Mouse (Mus musculus) spleen, adult 2 months (tissue): Measurements from ENCODE around the gene C2cd3. TPM values are rescaled to one million over a fixed set of nuclear protein-coding genes. Genes with fewer than 3 reads are reported as not detected.
A peak's percentile ranks its signal among the peaks of the same experiment; 100 is the strongest.

ENCODE experiments used
- DNase-seq, 2 experiments: peaks; one replicate each; pipeline versions ENCODE4 v3.0.0 to v3.0.0-alpha.2; 2012 to 2021; ENCODE audit warnings: low spot score in 2 of 2, low read depth in 1 of 2
- H3K27ac ChIP-seq: fragments of 200-500 bp; 2 replicates; pipeline ENCODE4 v1.5.1; 2012; ENCODE audit warnings: low read length, inconsistent platforms; ENCODE audit not compliant: insufficient read depth
- H3K27me3 ChIP-seq: fragments of 200-500 bp; 2 replicates; pipeline ENCODE4 v1.6.1; 2012; ENCODE audit warnings: mild to moderate bottlenecking, moderate library complexity, low read length, inconsistent platforms; ENCODE audit not compliant: control insufficient read depth, insufficient read depth
- H3K36me3 ChIP-seq: fragments of 200-500 bp; 2 replicates; pipeline ENCODE4 v1.6.1; 2012; ENCODE audit warnings: mild to moderate bottlenecking, low read length, inconsistent platforms; ENCODE audit not compliant: control insufficient read depth, insufficient read depth
- H3K4me1 ChIP-seq: fragments of 200-500 bp; 2 replicates; pipeline ENCODE4 v1.6.1; 2011; ENCODE audit warnings: inconsistent platforms; ENCODE audit not compliant: control insufficient read depth, insufficient read depth, insufficient read length
- H3K4me3 ChIP-seq: fragments of 200-500 bp; 2 replicates; pipeline ENCODE4 v1.5.1; 2011; ENCODE audit warnings: mild to moderate bottlenecking, inconsistent platforms; ENCODE audit not compliant: insufficient read depth, insufficient read length; ENCODE audit errors: extremely low read depth
- CTCF ChIP-seq: fragments of 200-500 bp; IDR thresholded peaks from 2 replicates; pipeline ENCODE4 v1.5.1; 2011; ENCODE audit warnings: mild to moderate bottlenecking, inconsistent platforms; ENCODE audit not compliant: insufficient read depth, insufficient read length, insufficient replicate concordance; ENCODE audit errors: extremely low read depth
- POLR2A ChIP-seq: fragments of 200-500 bp; IDR thresholded peaks from 2 replicates; pipeline ENCODE4 v1.6.1; 2011; ENCODE audit warnings: low read depth, low read length, inconsistent platforms
- WGBS: fragments of 180-500 bp; shearing (Covaris S2); methylation state at CpG from one replicate; pipeline ENCODE4 v1.1.7; 2018; 5-methylcytosine and 5-hydroxymethylcytosine counted together
- polyA plus RNA-seq: library from polyadenylated mRNA; depleted of rRNA; stranded (reverse); fragments of >200 nt; gene quantifications from 2 replicates; pipeline ENCODE4 v1.2.3, GENCODE M21; 2012; rRNA removed

Gene C2cd3
- polyA plus RNA-seq: 24.1 and 26.4 TPM in 2 replicates

DNA sequence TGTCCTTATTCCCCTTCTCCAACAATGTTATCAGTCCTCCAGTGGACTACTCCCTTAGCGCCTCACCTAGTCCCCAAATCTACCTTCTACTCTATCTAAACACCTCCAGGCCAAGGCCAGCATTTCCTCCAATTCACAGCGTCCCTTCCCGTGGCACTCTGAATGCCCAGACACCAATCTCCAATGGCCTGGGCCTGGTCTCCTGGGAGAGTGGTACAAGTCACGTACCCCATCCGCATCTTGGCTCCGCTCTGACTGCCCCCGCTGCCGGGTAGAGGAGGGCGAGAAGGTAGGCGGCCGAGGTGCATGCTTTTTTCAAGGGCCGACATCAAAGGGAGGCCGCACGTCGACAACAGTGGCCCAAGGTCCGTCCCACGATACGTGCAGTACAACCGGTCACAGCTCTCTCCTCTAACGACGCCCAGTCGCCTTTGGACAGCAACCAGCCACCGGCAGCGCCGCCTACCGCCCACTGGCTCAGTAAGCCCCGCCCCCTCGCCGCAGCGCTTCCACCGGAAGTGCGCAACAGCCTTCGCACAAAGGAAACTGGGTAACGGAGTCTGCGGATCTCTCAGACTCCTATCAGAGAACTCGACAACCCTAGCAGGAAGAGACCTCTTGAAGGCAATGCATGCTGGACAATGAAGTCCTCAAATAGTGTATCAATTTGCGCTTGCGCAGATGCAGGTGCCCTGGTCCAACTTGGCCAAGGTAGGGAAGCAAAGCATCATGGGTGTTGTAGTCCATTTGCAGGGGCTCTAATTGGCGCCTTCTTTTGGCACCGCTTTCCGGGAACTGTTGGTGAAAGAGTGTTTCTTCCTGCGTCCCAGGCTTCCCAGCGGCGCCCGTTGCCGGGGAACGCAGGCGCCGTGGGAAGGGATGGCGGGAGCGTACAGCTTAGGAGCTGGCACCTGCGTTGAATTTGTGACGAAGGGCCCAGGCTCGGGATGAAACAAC, at the start of gene C2cd3, which contains the start of gene Ppme1:
C2cd3 (plus strand) TSS at position 739 of the 957 bp plus-strand sequence.
Ppme1 (minus strand) TSS at position 813 of the 957 bp plus-strand sequence.
- 1% methylated on average over 54 of the region's 54 CpGs for WGBS
- H3K27me3 ChIP-seq: no peaks in the 10 kb centered on the region

DNA sequence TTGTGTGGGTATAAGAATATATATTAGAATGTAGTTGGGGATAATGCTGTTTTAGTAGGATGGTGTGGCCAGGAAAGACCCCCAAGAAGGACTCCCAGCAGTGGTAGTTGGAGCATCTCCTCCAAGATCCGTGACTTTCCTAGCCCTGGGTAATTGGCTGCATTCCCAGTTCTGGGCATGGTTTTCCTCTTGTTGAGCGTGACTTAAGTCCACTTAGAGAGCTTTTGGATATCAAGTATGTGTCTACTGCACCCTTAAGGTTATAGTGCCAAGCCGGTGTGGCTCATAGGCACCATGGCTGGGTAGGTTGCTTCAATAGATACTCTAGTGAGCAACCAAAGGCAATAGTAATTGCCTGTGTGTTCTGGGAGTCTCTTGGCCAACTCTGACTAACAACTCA, 48.3 kb upstream of the C2cd3 start:
- Histone ChIP-seq H3K27me3 (no peaks in the 10 kb centered on the region), H3K4me3 (no peak overlapping the region), H3K27ac (no peak overlapping the region), H3K36me3 (peaks cover 2% of the 10 kb centered on the region; the same call in 1 of the 2 replicates), H3K4me1 (no peaks in the 10 kb centered on the region)
- no peak for DNase-seq
- no peak for TF ChIP-seq CTCF
- TF ChIP-seq POLR2A: no peak
- WGBS: 88% methylated on average over 3 of the region's 3 CpGs

More for the DNA sequence above, at the start of gene C2cd3, which contains the start of gene Ppme1:
- Histone ChIP-seq H3K4me3 (peak within 1 kb of the TSS; percentile 76), H3K27ac (peak within 1 kb of the TSS; percentile 76), H3K4me1 (peaks cover 2% of the 10 kb centered on the region; the same call in 1 of the 2 replicates), H3K36me3 (peaks cover 8% of the 10 kb centered on the region)
- TF ChIP-seq CTCF (peak; percentile 20; the same call in 1 of the 2 replicates), POLR2A (peak; percentile 78)
- peak; percentile 97 to 99 for DNase-seq

DNA sequence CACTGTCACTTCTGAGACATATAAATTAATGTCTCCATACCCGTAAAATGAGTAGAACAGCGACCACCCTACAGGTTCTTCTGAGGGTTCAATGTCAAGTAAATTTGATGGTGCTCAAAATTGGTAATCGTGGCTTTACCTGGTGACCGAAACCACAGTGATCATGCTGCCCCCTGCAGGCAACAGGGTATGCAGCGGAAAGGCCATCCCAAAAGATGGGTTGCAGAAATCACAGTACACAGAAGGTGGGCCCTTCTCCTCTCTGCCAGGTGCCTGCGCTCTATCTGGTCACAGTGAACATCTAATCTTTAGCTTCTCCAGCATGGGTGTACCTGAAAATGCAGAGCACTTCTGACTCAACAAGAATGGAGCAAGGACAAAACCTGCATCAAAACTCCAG, 46.6 kb upstream of the C2cd3 start:
- Histone ChIP-seq H3K4me1 (no peaks in the 10 kb centered on the region), H3K4me3 (no peak overlapping the region), H3K36me3 (peaks cover 6% of the 10 kb centered on the region; the same call in 1 of the 2 replicates), H3K27ac (no peak overlapping the region), H3K27me3 (no peaks in the 10 kb centered on the region)
- peak; percentile 19; the same call in 1 of the 2 replicates for TF ChIP-seq CTCF
- TF ChIP-seq POLR2A: no peak
- DNase-seq: peak in 1 of 2 experiments; percentile 5
- 82% methylated on average over 6 of the region's 6 CpGs for WGBS

DNA sequence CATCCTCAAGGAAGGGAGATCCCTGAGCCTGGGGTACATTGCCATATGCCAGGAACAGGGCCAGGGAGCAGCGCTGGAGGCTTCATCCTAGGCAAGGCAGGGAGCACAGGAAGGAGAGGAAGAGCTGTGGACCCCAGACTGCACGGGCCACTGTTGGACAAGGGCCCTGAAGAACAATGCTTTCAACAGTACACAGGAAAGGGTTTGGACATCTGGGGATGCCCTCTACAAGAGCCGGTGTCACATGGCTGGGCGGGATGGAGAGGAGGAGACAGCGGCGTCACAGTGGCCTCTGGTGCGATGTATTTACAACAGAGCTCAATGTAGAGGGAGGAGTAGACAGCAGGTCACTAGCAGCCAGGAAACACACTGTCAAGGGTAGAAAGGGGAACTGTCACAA, 44.5 kb upstream of the C2cd3 start:
- Histone ChIP-seq H3K36me3 (peaks cover 13% of the 10 kb centered on the region), H3K4me1 (no peaks in the 10 kb centered on the region), H3K27me3 (no peaks in the 10 kb centered on the region), H3K4me3 (no peak overlapping the region), H3K27ac (no peak overlapping the region)
- no peak for DNase-seq
- WGBS: 83% methylated on average over 7 of the region's 7 CpGs
- TF ChIP-seq CTCF: no peak
- no peak for TF ChIP-seq POLR2A

DNA sequence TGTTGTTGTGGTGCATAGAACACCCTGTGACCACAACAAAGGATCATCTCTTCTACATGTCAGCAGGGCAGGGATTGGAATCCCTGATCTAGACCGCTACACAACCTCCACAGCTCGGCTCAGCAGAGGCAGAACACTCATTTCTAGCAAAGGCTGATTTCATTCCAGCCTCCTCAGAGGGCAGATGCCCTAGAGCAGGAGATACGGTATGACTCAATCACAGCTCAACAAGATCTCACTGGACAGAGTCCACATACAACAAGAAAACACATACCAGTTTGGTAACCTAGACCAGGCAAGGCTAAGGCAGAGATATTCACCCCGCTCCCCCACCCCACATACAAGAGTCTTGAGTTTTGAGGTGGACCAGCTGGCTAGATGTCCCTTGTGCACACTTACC, 43.4 kb upstream of the C2cd3 start:
- no peak overlapping the region for H3K4me3 ChIP-seq
- TF ChIP-seq CTCF: no peak
- TF ChIP-seq POLR2A: no peak
- WGBS: 90% methylated on average over 4 of the region's 4 CpGs
- no peak for DNase-seq
- peaks cover 18% of the 10 kb centered on the region for H3K36me3 ChIP-seq
- no peaks in the 10 kb centered on the region for H3K27me3 ChIP-seq
- H3K4me1 ChIP-seq: no peaks in the 10 kb centered on the region
- H3K27ac ChIP-seq: no peak overlapping the region

DNA sequence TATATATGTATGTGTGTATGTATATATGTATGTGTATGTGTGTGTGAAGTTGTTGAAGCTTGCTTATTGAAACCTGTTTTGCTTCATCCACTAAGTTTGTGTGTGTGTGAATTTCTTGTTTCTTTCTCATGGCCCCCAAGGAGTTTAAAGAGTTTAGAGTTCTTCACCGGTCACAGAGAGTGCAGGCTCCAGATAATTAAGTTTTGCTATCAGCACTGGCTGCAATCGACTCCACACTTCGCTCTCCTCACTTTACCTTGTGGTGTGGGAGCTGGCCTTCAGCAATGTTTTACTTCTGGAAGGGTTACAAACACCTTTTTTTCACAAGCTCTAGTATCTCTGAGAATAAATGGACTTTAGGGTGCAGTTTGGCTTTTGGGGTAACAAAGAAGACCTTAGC, 40.8 kb upstream of the C2cd3 start:
- WGBS: 91% methylated on average over 3 of the region's 3 CpGs
- no peak overlapping the region for H3K27ac ChIP-seq
- no peaks in the 10 kb centered on the region for H3K4me1 ChIP-seq
- no peak for DNase-seq
- TF ChIP-seq CTCF: no peak
- no peak for TF ChIP-seq POLR2A
- peaks cover 28% of the 10 kb centered on the region for H3K36me3 ChIP-seq
- no peak overlapping the region for H3K4me3 ChIP-seq
- no peaks in the 10 kb centered on the region for H3K27me3 ChIP-seq

DNA sequence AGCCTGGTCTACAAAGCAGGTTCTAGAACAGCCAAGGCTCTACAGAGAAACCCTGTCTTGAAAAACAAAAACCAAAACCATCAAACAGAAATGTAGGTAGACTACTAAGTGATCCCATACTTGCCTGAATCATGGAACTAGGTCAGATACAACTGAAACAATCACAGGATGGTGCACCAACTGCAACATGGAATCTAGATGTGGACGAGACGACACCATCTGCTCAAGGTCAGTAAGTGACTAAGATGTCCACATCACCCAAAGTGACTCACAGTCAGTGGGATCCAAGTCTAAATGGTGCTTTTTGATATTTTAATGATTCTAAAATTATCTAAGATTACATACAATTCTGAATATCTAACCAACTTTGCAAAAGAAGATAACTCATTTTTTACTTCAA, 36.1 kb upstream of the C2cd3 start:
- Histone ChIP-seq H3K27me3 (no peaks in the 10 kb centered on the region), H3K4me1 (no peaks in the 10 kb centered on the region), H3K27ac (no peak overlapping the region), H3K4me3 (no peak overlapping the region), H3K36me3 (peaks cover 31% of the 10 kb centered on the region)
- no peak for TF ChIP-seq POLR2A
- TF ChIP-seq CTCF: no peak
- no peak for DNase-seq
- WGBS: 95% methylated on average over 2 of the region's 2 CpGs
